Mouse (Mus musculus): Measurements from ENCODE around the gene 4930442H23Rik.

GRCm38 (mm10) chr10:81139529-81139846 lies 44.2 kb downstream of the 4930442H23Rik start:
- no peak for TF ChIP-seq CTCF (IDR thresholded peaks at IDR 0.05; ENCODE audit: borderline replicate concordance, extremely low read depth, insufficient read depth, insufficient read length)
- TF ChIP-seq POLR2A (IDR thresholded peaks at IDR 0.05; ENCODE audit: borderline replicate concordance, extremely low read depth, insufficient read depth, insufficient read length, poor library complexity, severe bottlenecking) = no peak

Measured in brain, embryonic 14.5 days (tissue).